Mouse (Mus musculus) ovary, postnatal 14 days (tissue): ENCODE results near the gene Id4.
A peak's percentile ranks its signal among the peaks of the same experiment; 100 is the strongest.

Source experiments
- DNase-seq: peaks from one replicate; pipeline ENCODE4 v3.0.0; 2022; ENCODE audit warnings: low spot score

Id4 gene

DNA sequence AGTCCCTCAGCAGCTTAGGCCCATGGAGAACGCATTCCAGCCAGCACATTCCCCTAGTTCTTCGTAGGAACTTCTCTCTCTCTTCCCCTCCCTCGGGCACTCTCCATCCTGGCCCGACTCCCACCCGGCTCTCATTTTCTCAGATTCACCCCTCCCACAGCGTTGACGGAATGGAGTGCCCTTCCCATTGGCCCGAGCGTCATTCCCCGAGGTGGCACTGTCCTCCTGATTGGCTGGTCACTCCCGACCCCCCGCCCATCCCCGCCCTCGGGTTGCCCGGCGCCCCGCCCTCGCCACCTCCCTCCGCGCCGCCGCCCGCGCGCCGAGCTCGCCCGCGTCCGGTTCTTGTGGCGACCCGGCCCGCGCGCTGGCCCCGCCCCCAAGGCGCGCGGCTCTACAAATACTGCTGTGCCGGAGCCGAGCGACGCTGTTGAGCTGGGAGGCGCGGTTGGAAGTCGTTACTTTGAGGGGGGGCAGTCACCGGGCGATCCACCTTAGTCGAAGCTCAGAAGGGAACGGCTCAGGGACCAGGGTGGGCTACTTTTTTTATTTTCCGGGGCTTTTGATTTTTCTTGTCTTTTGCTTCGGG, at the start of gene Id4:
TSS of gene Id4 (plus strand) at position 539 of the 589 bp plus-strand sequence.
- DNase-seq: peak; percentile 83

DNA sequence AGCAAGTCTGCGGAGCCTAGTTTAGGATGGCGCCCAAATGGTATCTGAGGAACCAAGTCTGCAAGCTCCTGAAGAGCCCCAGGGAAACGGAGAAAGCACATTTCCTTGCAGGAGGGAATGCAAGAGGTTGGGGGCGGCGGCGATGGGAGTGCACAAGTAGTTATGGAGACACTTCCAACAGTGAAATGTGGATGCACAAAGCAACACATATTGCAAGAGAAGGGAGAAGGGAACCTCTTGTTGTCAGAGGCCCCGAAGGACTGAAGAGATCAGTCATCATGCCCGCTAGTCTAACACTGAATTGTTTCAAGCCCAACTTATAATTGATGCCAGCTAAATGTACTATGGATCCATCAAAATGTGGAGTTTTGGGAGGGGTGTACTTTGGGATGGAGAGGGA, 33.9 kb upstream of the Id4 start:
- peak; percentile 22 for DNase-seq

DNA sequence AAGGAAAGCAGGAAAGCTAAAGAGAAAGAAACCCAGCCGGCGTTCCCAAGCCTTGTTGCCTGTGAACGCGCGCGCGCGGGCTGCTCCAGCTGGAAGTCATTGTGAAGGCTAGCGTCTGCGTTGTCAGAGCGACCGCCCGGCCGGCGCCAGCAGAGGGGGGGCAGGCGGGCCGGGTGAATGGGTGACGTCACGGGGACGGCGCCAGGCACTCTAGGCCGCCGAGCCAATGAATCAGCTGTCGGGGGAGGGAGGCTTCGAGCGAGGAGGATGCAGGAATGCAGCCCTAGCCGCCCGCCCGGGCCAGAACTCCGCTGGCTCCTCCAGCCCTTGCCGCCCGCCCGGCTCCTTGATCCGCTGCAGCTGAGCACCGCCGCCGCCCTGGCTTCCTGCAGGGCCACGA, 33.3 kb upstream of the Id4 start:
- DNase-seq: peak; percentile 92

DNA sequence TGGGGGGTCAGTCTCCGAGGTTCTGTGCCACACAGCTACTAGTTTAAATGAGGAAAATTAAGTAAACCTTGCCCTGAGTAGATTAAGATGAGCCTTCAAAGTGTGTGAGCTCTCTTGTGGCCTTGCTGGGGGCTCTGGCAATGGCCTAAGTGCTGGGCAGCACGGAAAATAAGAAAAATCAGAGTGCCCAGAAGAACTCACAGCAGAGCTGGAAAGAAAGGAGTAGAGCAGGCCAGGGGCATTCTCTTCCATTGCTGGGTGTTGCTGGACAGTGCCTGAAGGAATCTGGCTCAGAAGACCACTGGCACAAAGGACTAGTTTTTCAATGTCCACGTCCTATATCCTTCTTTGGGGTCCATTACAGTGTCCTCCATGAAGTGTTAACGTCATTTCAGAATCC, 32.9 kb upstream of the Id4 start:
- no peak for DNase-seq

DNA sequence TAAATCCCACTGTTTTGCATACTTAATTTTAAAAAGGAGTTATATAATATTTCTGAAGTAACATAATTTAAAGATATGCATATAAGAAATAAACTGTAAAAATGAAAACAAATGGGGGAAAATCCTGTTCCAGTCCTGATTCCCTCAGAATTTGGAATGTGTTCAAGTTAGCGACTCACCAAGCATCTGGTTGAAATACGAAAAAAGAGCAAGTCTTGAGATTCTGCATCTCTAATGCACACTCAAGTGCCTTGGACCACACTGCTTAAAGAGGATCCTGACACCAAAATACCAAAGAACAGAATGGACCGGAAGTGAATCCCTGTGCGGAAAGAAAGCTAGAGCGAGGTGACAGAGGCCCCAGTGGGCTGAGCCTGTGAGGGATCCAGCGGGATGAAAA, 30.0 kb upstream of the Id4 start:
- DNase-seq: no peak

DNA sequence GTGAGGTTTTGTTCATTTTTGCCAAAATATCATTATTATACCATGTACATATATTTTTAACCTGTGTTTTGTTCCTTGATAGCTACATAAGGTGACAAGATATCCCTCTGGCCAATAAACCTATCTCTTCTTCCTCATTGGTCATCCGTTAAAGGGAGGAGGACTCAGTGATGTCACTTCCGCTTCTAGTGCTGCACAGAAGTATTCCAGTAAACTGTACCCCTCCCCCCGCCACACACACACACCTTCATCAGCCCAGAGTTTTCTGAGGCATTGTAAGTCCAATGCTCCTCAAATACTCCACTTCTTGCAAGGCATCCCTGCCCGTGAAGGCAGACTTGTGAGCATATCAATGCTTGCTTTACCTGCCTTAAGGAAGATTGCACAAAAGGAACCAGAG, 24.6 kb upstream of the Id4 start:
- no peak for DNase-seq

DNA sequence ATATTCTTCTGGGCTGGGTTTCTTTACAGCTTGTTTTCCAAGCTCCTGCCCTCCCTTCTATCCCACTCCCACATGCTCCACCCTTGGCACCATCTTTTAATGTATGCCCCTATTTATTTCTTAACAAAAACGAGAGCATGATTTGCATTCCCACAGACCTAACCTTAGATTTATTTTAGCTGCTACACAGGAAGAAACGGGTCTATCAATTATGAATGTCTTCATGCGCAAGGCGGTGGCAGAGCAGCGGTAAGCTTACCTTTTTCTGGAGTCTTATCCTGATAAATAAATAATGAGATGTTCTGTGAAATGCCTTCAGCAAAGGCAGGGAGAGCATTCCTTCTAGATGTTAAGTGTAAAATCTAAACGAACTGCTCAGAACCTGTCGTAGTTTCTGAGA, 24.2 kb upstream of the Id4 start:
- DNase-seq: no peak

DNA sequence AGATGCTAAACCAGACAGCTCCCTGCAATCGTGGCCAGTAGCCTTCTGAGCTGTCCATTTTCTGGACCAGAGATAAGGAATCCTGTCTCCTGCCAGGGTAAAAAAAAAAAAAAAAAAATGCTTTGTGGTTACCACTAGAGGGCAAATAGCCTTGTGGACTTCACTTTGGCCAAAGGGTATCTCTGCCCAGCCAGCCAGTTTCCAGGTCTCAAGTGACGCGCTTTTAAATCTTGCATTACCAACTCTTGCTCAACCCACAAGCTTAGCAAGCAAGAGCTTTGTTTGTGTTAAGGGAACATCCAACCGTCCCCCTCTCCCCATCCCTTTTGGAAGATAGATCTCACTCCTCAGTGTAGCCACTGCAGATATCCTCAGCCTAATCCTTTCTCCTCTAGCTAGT, 23.5 kb upstream of the Id4 start:
- DNase-seq: peak; percentile 7

DNA sequence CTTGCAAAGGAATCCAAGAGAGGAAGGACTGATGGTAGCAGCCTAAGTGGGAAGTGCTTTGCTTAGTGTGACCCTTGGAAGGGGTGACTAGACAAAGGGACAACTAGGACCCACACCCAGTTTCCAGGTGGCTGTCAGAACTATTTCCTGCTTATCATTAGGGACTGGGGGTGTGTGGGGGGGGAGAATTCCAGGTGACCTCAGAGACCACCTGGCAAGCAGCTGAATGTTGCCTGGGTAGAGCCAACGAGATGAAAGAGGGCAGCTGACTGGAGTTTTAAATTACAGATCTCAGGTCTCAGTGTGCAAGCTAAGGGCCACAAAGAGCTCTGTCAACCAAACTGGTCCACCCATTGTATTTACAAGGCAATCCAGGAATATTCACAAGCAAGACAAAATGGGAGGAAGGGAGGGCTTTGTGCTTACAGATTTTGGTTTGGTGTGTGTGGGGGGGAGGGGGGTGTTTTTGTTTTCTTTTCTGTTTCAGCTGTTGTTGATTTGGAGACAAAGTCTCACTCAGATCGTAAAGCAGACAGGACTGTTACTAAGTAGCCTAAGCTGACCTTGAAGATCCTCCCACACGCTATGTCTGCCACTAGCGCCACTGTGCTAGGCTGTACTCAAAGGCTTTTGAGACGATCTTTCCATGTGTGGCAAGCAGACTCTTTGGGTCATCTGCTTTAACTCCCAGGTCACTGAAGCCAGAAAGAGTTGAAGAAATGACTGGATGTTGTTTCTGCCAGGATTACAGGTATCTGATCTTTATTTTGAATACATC, 15.6 kb upstream of the Id4 start:
- no peak for DNase-seq

DNA sequence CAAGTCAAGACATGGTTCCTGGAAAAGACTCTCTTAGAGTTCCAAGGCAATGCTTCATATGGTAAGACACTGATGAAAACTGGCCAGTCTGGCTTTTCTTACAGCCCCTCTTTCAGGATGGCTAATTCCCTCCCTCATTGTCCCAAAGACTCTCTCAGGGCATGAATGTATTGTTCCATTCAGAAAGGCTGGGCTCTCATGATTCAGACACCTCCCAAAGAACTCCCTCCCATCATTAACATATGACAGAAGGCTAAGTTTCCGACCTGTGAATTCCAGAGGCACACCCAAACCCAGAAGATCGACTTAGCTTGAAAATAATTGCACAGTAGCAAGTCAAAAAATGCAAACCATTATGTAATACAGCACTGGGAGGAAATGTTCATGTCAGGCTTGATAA, 8.5 kb upstream of the Id4 start:
- DNase-seq: no peak

DNA sequence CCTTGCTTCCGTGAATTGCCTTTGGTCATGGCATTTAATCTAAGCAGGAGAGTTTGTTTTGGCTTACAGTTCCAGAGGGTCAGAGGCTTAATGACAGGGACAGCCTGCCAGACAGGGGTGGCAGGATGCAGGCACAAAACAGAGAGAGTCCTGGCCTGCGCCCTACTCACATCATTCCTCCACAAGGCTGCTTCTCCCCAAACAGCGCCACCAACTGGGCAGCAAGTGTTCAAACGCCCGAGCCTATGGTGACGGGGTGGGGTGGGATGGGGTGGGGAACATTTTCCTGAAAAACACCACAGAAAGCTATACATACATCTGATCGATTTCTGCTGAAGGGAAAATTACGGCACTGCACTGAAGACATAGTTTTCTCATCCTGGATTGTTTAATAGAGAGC, 6.0 kb upstream of the Id4 start:
- DNase-seq: no peak

DNA sequence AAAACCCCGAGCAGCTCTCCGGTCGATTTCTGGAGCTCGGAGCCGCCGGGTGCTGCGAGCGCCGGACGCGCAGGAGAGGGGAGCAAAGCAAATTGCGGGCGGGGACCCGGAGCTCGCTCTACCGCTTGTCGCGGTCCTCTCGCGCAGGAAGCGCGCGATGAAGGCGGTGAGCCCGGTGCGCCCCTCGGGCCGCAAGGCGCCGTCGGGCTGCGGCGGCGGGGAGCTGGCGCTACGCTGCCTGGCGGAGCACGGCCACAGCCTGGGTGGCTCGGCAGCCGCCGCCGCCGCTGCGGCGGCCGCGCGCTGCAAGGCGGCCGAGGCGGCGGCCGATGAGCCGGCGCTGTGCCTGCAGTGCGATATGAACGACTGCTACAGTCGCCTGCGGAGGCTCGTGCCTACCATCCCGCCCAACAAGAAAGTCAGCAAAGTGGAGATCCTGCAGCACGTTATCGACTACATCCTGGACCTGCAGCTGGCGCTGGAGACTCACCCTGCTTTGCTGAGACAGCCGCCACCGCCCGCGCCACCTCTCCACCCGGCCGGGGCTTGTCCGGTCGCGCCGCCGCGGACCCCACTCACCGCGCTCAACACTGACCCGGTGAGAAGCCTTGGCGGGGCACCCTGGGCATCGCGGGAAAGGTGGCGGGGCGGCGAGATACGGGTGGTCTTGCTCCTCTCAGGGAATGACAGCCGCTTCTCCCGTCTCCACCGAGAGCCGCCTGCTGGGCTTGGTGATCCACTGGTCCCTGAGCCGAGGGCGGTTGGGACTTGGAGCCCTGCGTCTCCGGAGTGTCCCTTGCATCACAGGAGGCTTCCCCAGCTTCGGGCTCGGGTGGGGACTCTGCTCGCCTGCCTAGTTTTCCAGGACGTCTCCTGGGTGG, 553 bp downstream of the Id4 start:
- DNase-seq: peak; percentile 34

DNA sequence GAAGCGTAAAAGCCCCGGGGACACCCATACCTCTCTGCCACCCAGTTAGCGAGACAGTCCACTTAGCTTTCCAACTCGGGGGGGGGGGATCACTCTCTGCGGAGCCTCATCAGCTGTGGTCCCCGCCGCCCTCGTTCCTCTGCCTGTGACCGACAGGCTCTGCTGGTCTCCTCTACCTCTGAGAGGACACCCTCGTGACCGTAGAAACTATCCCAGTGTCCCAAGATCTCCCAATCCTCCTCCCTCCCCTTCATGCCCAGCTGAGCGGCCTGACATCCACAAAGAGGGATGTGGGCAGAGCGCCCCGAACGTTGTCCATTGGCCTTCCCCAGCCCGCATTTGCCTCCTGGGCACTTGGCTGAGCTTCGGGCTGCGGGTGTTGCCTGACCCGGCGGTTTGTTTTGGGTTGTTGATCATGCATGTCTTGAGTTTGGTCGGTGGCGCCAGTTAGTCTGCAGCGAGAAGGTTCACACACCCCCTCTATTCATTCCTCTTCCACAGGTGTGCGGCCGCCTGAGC, 1.5 kb downstream of the Id4 start:
- peak; percentile 26 for DNase-seq

DNA sequence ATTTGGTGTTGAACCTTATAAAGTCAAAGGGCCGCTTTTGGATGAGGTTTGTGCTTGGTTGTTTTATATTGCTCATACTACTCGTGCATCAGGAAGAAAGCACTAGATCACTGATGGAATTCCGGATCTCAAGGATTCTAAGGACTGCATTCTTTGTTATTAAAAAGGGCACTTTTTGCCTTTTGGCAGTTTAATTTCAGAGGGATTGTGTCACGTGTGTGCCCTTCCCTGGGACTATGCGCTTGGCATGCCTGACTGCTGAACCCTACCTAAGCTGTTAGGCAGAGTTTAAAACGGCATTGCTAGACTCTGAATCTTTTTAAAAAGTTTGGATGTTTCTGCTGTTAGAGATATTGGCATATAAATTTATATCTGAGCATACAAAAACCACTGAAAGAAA, 4.0 kb downstream of the Id4 start:
- DNase-seq: no peak

DNA sequence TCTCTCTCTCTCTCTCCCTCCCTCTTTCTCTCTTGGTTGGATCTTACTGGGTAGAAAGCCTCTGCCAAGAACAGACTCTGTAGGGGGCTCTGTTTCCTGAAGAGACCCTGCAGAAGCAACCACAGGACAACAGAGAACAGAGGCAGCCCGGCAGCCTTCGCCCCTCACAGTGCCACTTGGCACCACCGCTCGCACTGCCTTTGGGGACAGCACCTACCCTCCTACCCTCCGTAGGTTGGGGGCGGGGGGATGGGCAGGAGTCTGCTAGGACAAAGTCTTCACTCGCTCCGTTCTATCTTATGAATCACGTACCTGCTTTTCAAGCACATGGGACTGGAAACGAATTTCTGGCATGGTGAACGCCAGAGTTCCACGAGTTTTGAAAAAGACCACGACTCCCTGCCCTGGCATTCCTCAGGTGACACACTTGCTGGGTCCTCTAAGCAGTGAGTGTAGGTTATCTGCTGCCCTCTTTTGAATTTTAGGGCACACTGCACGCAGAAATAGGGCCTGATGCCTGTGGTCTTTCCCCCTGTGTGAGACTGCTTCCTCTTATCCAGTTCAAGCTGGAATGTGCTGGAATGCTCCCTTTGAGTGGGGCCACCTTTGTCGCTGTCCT, 12.5 kb downstream of the Id4 start:
- DNase-seq: peak; percentile 25

DNA sequence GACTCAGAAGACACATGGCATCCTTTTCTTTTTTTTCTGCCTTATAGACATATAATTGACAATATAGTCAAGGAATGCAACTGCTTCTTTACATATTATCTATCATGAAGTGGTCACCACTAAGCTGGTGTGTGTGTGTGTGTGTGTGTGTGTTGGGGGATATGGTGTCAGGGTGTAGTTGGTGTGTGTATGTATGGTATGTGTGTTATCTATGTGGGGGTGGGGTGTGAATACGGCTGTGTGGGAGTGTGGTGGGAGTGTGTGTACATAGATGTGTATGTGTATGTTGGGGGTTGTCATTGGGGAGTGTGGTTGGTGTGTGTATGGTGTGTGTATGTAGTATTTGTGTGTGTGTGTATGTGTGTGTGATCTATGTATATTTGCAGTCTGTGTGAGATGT, 13.1 kb downstream of the Id4 start:
- no peak for DNase-seq

DNA sequence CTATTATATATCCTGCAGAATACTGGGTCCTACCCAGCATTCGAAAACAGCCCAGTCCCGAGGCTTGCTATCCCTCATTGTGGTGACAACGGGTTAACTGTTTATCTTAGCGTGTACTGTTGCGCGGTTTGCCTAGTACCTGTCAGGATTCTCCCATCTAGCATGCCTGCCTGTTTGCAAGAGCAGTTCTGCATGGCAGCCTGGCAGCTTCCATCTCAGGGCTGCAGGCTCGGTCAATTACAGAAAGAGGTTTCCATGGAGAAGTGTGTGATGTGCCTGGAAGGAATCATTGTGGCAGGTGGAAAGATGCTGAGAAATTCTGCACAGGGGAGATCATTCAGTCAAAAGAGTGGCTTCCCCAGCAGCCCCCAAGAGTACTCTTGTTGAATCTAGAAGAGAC, 16.0 kb downstream of the Id4 start:
- no peak for DNase-seq

DNA sequence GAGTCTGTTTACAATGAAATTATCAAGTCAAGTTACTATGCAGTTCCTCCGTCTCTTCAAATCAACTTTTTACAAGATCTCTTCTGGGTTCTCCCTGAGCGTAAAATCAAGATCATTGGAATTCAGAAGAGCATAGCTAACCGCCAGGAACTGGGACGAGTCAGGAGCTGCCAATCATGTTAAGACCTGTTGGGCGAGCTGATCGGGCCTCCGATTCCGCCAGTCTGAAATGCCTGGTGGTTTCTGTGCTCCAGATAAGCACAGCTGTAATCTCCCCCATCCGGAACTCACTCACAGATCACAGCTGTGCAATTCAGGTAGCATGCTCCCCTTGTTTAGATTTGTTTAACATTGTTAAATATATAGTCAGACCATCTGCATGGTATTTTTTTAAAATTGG, 23.4 kb downstream of the Id4 start:
- no peak for DNase-seq

DNA sequence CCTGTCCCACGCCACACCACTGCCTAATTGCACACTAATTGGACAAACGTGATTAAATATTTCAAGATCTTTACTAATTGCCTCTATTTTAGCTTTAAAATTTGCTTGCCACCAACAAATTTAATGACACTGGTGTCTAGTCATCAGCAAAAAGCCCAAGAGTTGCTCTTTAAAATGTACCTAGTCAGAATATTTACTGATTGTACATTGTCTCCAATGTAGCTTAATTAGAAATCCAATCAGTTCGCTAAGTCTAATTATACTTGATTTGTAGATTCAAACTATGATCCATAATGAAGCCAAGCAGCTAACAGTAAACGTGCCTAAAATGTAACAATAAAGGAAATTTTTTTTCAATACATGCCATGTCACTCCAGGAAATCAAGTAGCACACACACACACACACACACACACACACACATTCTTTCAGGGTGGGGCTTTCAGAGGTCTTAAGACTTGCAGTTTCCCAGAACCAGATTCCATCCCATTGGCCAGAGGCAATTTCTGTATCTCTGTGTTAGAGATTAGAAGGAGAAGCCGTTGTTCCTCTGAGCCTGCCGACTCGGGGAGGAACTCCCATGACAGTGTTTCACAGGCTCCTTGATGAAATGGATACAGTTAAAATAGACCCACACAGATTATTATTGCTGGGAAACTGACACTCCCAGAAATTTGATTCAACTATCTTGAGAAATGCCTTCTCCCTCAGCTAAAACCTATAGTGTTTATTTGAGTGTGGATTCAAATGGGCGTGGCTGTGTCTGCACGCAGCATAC, 24.1 kb downstream of the Id4 start:
- DNase-seq: no peak

DNA sequence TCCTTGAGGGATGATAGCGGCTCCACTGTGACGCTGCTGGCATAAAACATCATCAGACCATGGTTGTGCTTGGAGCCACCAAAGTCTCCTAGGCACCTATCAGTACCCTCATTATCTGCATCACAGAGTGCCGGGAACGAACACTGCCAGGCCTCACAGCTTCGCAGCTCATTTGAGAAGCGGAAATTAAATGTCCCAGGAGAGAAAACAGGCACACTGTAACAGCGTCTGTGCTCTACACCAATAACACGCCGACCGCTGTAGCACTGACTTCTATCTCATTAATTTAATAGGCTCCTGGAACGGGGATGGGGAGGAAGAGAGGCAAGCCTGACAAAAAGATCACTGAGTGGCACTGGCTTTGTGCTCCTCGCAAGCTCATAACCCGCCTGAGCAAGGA, 29.4 kb downstream of the Id4 start:
- no peak for DNase-seq

DNA sequence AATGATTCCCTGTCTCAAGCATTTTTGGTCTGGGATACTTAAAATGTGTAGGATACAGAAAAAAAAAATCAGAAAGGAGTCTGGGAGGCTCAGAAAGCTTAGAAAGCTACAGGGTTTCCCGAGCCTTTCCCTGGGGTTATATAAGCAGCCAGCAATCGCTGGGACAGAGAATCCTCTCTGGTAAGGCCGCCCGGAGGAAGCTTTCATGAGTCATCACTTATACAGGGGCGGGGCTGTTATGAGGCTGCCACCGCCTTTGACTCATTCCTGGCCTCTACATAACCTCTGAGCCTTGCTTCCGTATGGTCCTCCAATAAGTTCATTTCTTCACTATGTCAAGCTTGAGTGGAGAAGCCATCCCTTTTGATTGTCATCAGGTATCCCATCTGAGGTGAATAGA, 53.5 kb downstream of the Id4 start:
- DNase-seq: no peak
